ENCODE assay signal across 20 mouse cellular contexts in genomic region chr2:133397566-133397965, GRCm38 (mm10).
A peak's percentile ranks its signal among the peaks of the same experiment; 100 is the strongest.
DNase-seq lines count a peak whose midpoint lies in the region; ATAC-seq and TF ChIP-seq lines count a peak whose summit lies in the region.
"Had no signal": no experiment of that assay in that cellular context is flagged by ENCODE, and none has a peak within 500 bp of the region (broad histone marks: within the 10 kb centered on the region; RNA-seq: fewer than 3 reads in every experiment).

No protein-coding gene starts in this region.

- peak; percentile 5 to 9 for DNase-seq in lung, adult 18-20 months
- no peak for DNase-seq in lung, adult 2 months
- no peak for DNase-seq in limb, embryonic 10.5 days (ENCODE audit: low spot score)
- DNase-seq in lung, postnatal 10 days: peak; percentile 34
- no peak for DNase-seq in thymus, adult 2 months
- DNase-seq in layer of hippocampus, adult 8-10 months (ENCODE audit: low spot score in 2 of 2): no peak
- DNase-seq: adrenal gland, adult 8-10 months; cerebellum, adult 2 months; cerebellum, postnatal 10 days; forebrain, postnatal 0 days; gastrocnemius, postnatal 14 days; heart, adult 2 months; heart, postnatal 14 days had no signal

- no peaks in the 10 kb centered on the region for H3K36me3 ChIP-seq in limb, embryonic 10.5 days
- no peaks in the 10 kb centered on the region for H3K36me3 ChIP-seq in thymus, adult 2 months (ENCODE audit: control insufficient read depth, insufficient read depth, low read length)
- no peaks in the 10 kb centered on the region for H3K36me3 ChIP-seq in intestine, embryonic 15.5 days
- H3K36me3 ChIP-seq: embryonic facial prominence, embryonic 10.5 days; heart, embryonic 15.5 days; hindbrain, embryonic 10.5 days had no signal

- no peak overlapping the region for H3K4me3 ChIP-seq in lung, adult 2 months (replicated peaks; ENCODE audit: extremely low read depth, low read depth, low read length)
- H3K4me3 ChIP-seq in limb, embryonic 10.5 days: no peak overlapping the region
- no peak overlapping the region for H3K4me3 ChIP-seq in thymus, adult 2 months (ENCODE audit: control insufficient read depth, insufficient read depth, low read length)
- H3K4me3 ChIP-seq in intestine, embryonic 15.5 days (replicated peaks): no peak overlapping the region
- H3K4me3 ChIP-seq: embryonic facial prominence, embryonic 10.5 days; forebrain, embryonic 13.5 days; heart, adult 2 months; heart, embryonic 15.5 days; hindbrain, embryonic 10.5 days had no signal

- H3K4me1 ChIP-seq in lung, adult 2 months (ENCODE audit: control insufficient read depth, insufficient read depth, low read length): 0 out of 2 replicates have a peak, but pooled peaks cover 4% of the 10 kb centered on the region
- peaks cover 36% of the 10 kb centered on the region for H3K4me1 ChIP-seq in limb, embryonic 10.5 days
- H3K4me1 ChIP-seq in thymus, adult 2 months (replicated peaks; ENCODE audit: control insufficient read depth, insufficient read depth, low read length): no peaks in the 10 kb centered on the region
- no peaks in the 10 kb centered on the region for H3K4me1 ChIP-seq in intestine, embryonic 15.5 days (replicated peaks)
- H3K4me1 ChIP-seq: heart, embryonic 15.5 days had no signal

- TF ChIP-seq POLR2A in lung, adult 2 months (IDR thresholded peaks at IDR 0.05; ENCODE audit: borderline replicate concordance, extremely low read depth, low read depth, low read length): no peak
- no peak for TF ChIP-seq POLR2A in thymus, adult 2 months (IDR thresholded peaks at IDR 0.05; ENCODE audit: control insufficient read depth, extremely low read depth, insufficient read depth, low read length, poor library complexity)

- no peak overlapping the region for H3K4me2 ChIP-seq in intestine, embryonic 15.5 days (replicated peaks)
- H3K4me2 ChIP-seq: forebrain, embryonic 13.5 days; heart, embryonic 11.5 days; heart, embryonic 15.5 days; hindbrain, embryonic 14.5 days had no signal

- WGBS in lung, adult 2 months: 12% methylated on average over 2 of the region's 2 CpGs
- WGBS in limb, embryonic 10.5 days: 11% methylated on average over 2 of the region's 2 CpGs
- WGBS in thymus, adult 2 months: 71% methylated on average over 2 of the region's 2 CpGs
- 23% methylated on average over 2 of the region's 2 CpGs for WGBS in intestine, embryonic 15.5 days

- no peaks in the 10 kb centered on the region for H3K27me3 ChIP-seq in limb, embryonic 10.5 days (ENCODE audit: low read depth, poor library complexity, severe bottlenecking)
- no peaks in the 10 kb centered on the region for H3K27me3 ChIP-seq in thymus, adult 2 months (ENCODE audit: control insufficient read depth, insufficient read depth, low read length)
- no peaks in the 10 kb centered on the region for H3K27me3 ChIP-seq in intestine, embryonic 15.5 days (replicated peaks)
- H3K27me3 ChIP-seq: heart, embryonic 15.5 days had no signal

- no peak for ATAC-seq in intestine, embryonic 15.5 days
- ATAC-seq: forebrain, embryonic 13.5 days; forebrain, postnatal 0 days had no signal

- no peak overlapping the region for H3K9ac ChIP-seq in intestine, embryonic 15.5 days
- H3K9ac ChIP-seq: forebrain, embryonic 13.5 days; forebrain, postnatal 0 days; heart, embryonic 15.5 days; hindbrain, embryonic 14.5 days had no signal

- no peaks in the 10 kb centered on the region for H3K9me3 ChIP-seq in limb, embryonic 10.5 days (replicated peaks)
- H3K9me3 ChIP-seq in intestine, embryonic 15.5 days: no peaks in the 10 kb centered on the region
- H3K9me3 ChIP-seq: embryonic facial prominence, embryonic 10.5 days; forebrain, embryonic 13.5 days; heart, embryonic 15.5 days; hindbrain, embryonic 10.5 days had no signal

- TF ChIP-seq CTCF in lung, adult 2 months (IDR thresholded peaks at IDR 0.05; ENCODE audit: insufficient read depth, low read length): no peak
- no peak for TF ChIP-seq CTCF in thymus, adult 2 months (IDR thresholded peaks at IDR 0.05; ENCODE audit: borderline replicate concordance, control insufficient read depth, extremely low read depth, insufficient read depth, low read length, poor library complexity)

- H3K27ac ChIP-seq in limb, embryonic 10.5 days: peak overlapping the region; percentile 46
- no peak overlapping the region for H3K27ac ChIP-seq in thymus, adult 2 months (ENCODE audit: control insufficient read depth, insufficient read depth, low read length)
- no peak overlapping the region for H3K27ac ChIP-seq in intestine, embryonic 15.5 days
- H3K27ac ChIP-seq: embryonic facial prominence, embryonic 10.5 days; forebrain, embryonic 13.5 days; heart, adult 2 months; heart, embryonic 15.5 days; hindbrain, embryonic 10.5 days; hindbrain, embryonic 14.5 days had no signal

Comparison
In these comparisons a context has a peak if more than half of its experiments do, and no peak if none do; other contexts are left out.
1. DNase-seq: peak in lung, adult 18-20 months (2 of 2) and lung, postnatal 10 days (single experiment); none in lung, adult 2 months (single experiment), limb, embryonic 10.5 days (single experiment), thymus, adult 2 months (single experiment) and layer of hippocampus, adult 8-10 months (0 of 2).